Mouse (Mus musculus) hindbrain, embryonic 10.5 days (tissue): ENCODE data around the gene Acsf3. TPM values are rescaled to one million over a fixed set of nuclear protein-coding genes. Genes with fewer than 3 reads are reported as not detected.

Source experiments
- DNase-seq: peaks from one replicate; pipeline ENCODE4 v3.0.0-alpha.2; 2017; ENCODE audit warnings: low spot score
- H3K27ac ChIP-seq: fragments of 300-500 bp; sonication (generic); 2 replicates; pipeline ENCODE4 v1.5.1; 2016; ENCODE audit warnings: mild to moderate bottlenecking, moderate library complexity
- H3K27me3 ChIP-seq: fragments of 300-500 bp; sonication (generic); 2 replicates; pipeline ENCODE4 v1.6.1; 2016; ENCODE audit warnings: mild to moderate bottlenecking; ENCODE audit not compliant: poor library complexity, insufficient read depth, severe bottlenecking
- H3K36me3 ChIP-seq: fragments of 300-500 bp; sonication (generic); 2 replicates; pipeline ENCODE4 v1.6.1; 2016; ENCODE audit warnings: mild to moderate bottlenecking, moderate library complexity
- H3K4me1 ChIP-seq: fragments of 300-500 bp; sonication (generic); replicated peaks from 2 replicates; pipeline ENCODE4 v1.6.1; 2016; ENCODE audit warnings: mild to moderate bottlenecking
- H3K4me3 ChIP-seq: fragments of 300-500 bp; sonication (generic); 2 replicates; pipeline ENCODE4 v1.5.1; 2016; ENCODE audit warnings: mild to moderate bottlenecking, moderate library complexity
- H3K9me3 ChIP-seq: fragments of 300-500 bp; sonication (generic); 2 replicates; pipeline ENCODE4 v1.6.1; 2016; ENCODE audit warnings: mild to moderate bottlenecking, moderate library complexity
- WGBS: fragments of 180-500 bp; shearing (Covaris S2); methylation state at CpG from one replicate; pipeline ENCODE4 v1.1.7; 2016; 5-methylcytosine and 5-hydroxymethylcytosine counted together
- polyA plus RNA-seq: library from polyadenylated mRNA; unstranded; fragments of >200 nt; fragmentation: Nextera tagmentation; extraction: Ambion mirVana; gene quantifications from 2 replicates; pipeline ENCODE4 v1.2.1, GENCODE M21; 2016

Acsf3 gene
- polyA plus RNA-seq, 1 experiment from 2014 or later = 18.0 TPM

GRCm38 (mm10) chr8:122824571-122824970 is 49.3 kb downstream of the Acsf3 start:
- H3K27ac ChIP-seq = peak overlapping the region; percentile 40; the same call in 1 of the 2 replicates

GRCm38 (mm10) chr8:122824986-122825385 is 49.7 kb downstream of the Acsf3 start:
- Histone ChIP-seq H3K9me3 (no peaks in the 10 kb centered on the region), H3K4me3 (no peak overlapping the region), H3K27ac (no peak overlapping the region), H3K4me1 (peaks cover 34% of the 10 kb centered on the region), H3K36me3 (no peaks in the 10 kb centered on the region), H3K27me3 (peaks cover 9% of the 10 kb centered on the region)
- DNase-seq = no peak
- WGBS = 79% methylated on average over 9 of the region's 9 CpGs

More at GRCm38 (mm10) chr8:122824571-122824970, 49.3 kb downstream of the Acsf3 start:
- DNase-seq = no peak
- no peaks in the 10 kb centered on the region for H3K36me3 ChIP-seq
- H3K4me3 ChIP-seq = no peak overlapping the region
- H3K27me3 ChIP-seq = peaks cover 9% of the 10 kb centered on the region
- H3K9me3 ChIP-seq = no peaks in the 10 kb centered on the region
- H3K4me1 ChIP-seq = peaks cover 39% of the 10 kb centered on the region
- WGBS = 39% methylated on average over 5 of the region's 5 CpGs

- no peak for DNase-seq
- H3K27me3 ChIP-seq = peaks cover 9% of the 10 kb centered on the region
- H3K4me3 ChIP-seq = no peak overlapping the region
- no peaks in the 10 kb centered on the region for H3K36me3 ChIP-seq
- H3K4me1 ChIP-seq = peaks cover 33% of the 10 kb centered on the region
- no peaks in the 10 kb centered on the region for H3K9me3 ChIP-seq
- 86% methylated on average over 8 of the region's 8 CpGs for WGBS
- H3K27ac ChIP-seq = no peak overlapping the region
These were observed 50.1 kb downstream of the Acsf3 start for GRCm38 (mm10) chr8:122825408-122825807.

DNA sequence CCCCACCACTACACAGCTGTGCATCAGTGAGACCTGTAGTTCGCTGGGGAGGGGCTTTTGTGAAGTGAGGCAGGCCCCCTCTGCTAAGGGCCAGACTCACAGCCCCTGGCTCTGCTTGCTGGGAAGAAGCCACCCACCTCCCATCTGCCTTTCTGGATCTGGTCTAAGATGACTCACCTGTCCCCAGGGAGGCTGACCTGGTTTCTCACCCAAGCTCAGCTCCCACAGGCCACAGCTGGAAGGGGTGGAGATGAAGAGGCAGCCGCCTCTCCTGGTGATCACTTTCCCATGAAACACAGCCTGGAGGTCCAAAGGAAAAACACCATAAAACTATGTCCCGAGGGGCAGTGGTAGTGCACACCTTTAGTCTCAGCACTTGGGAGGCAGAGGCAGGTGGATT is 54.1 kb downstream of the Acsf3 start:
- H3K9me3 ChIP-seq = no peaks in the 10 kb centered on the region
- no peaks in the 10 kb centered on the region for H3K36me3 ChIP-seq
- no peak overlapping the region for H3K27ac ChIP-seq
- no peak overlapping the region for H3K4me3 ChIP-seq
- 84% methylated on average over 3 of the region's 3 CpGs for WGBS
- DNase-seq = no peak
- H3K4me1 ChIP-seq = peaks cover 26% of the 10 kb centered on the region
- peaks cover 12% of the 10 kb centered on the region for H3K27me3 ChIP-seq

DNA sequence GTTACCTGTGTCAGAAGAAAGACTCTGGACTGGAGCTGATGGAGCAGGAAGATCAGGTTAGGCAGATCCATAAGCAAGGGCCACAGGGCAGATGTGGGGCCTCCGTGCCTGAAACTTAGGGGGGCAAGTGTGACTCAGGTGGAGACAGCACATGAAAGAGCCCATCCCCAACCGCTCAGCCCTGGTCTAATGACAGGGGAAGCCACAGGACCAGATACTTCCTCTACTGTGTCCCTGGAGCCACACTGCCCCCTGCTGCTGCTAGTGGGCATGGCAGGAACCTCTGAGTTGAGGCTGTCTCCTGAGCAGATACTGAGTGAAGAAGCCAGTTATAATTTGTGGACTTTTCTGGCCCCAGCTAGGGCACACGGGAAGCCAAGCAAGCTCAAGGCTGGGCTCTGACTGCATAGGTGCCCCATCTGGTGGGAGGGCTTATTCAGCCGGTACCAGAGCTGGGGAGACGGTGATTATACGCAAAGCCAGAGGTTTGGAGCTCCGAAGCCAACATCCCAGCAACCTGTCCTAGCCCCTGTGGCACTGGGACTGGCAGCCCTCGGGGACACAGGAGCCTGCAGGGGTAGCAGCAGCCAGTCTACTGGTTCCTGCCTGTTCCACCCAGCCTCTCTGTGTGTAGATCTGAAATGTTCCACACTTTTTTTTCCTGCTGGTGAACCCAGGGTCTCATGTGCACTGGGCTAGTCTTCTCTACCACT is 55.2 kb downstream of the Acsf3 start:
- Histone ChIP-seq H3K4me3 (no peak overlapping the region), H3K4me1 (peaks cover 18% of the 10 kb centered on the region), H3K27me3 (peaks cover 12% of the 10 kb centered on the region), H3K27ac (no peak overlapping the region), H3K9me3 (no peaks in the 10 kb centered on the region), H3K36me3 (no peaks in the 10 kb centered on the region)
- DNase-seq = peak; percentile 90
- 42% methylated on average over 8 of the region's 8 CpGs for WGBS

GRCm38 (mm10) chr8:122834416-122834815 is 59.1 kb downstream of the Acsf3 start:
- H3K27me3 ChIP-seq = 0 out of 2 replicates have a peak, but pooled peaks cover 4% of the 10 kb centered on the region
- H3K36me3 ChIP-seq = no peaks in the 10 kb centered on the region
- peaks cover 14% of the 10 kb centered on the region for H3K4me1 ChIP-seq
- no peak for DNase-seq
- no peak overlapping the region for H3K27ac ChIP-seq
- H3K9me3 ChIP-seq = no peaks in the 10 kb centered on the region
- 91% methylated on average over 8 of the region's 8 CpGs for WGBS
- H3K4me3 ChIP-seq = no peak overlapping the region

GRCm38 (mm10) chr8:122834971-122835370 is 59.7 kb downstream of the Acsf3 start:
- H3K27ac ChIP-seq = no peak overlapping the region
- H3K4me1 ChIP-seq = peaks cover 19% of the 10 kb centered on the region; the same call in 1 of the 2 replicates
- 0 out of 2 replicates have a peak, but pooled peaks cover 3% of the 10 kb centered on the region for H3K27me3 ChIP-seq
- 34% methylated on average over 8 of the region's 8 CpGs for WGBS
- H3K9me3 ChIP-seq = no peaks in the 10 kb centered on the region
- peak; percentile 78 for DNase-seq
- H3K36me3 ChIP-seq = no peaks in the 10 kb centered on the region
- no peak overlapping the region for H3K4me3 ChIP-seq

- DNase-seq = no peak
- H3K9me3 ChIP-seq = no peaks in the 10 kb centered on the region
- WGBS = 92% methylated on average over 12 of the region's 12 CpGs
- no peak overlapping the region for H3K4me3 ChIP-seq
- H3K27ac ChIP-seq = no peak overlapping the region
- H3K36me3 ChIP-seq = no peaks in the 10 kb centered on the region
- H3K4me1 ChIP-seq = peaks cover 16% of the 10 kb centered on the region; the same call in 1 of the 2 replicates
- 0 out of 2 replicates have a peak, but pooled peaks cover 3% of the 10 kb centered on the region for H3K27me3 ChIP-seq
These were observed 60.9 kb downstream of the Acsf3 start for GRCm38 (mm10) chr8:122836199-122836598.

GRCm38 (mm10) chr8:122836696-122837095 is 61.4 kb downstream of the Acsf3 start:
- no peak overlapping the region for H3K27ac ChIP-seq
- no peak overlapping the region for H3K4me3 ChIP-seq
- peaks cover 16% of the 10 kb centered on the region; the same call in 1 of the 2 replicates for H3K4me1 ChIP-seq
- no peaks in the 10 kb centered on the region for H3K9me3 ChIP-seq
- no peaks in the 10 kb centered on the region for H3K36me3 ChIP-seq
- no peak for DNase-seq
- no peaks in the 10 kb centered on the region for H3K27me3 ChIP-seq
- WGBS = 92% methylated on average over 13 of the region's 13 CpGs

DNA sequence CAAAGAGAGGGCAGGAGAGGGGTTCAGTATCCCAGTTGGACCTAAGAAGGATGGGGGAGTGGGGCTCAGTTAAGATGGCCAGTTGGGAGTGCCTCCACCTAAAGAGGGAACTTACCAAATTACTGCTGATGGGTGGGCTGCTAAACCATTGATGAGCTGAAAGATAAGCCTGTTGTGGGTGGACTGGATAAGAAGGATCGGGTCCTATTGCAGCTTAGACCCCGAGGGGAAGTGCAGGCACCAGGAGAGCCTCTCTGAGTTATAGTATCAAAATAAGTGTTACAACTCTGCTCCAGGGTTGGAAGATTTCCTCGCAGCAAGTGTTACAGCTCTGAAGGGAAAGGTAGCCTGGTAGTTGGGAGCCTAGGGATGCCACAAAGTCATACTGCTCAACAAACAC is 68.9 kb downstream of the Acsf3 start:
- Histone ChIP-seq H3K27ac (no peak overlapping the region), H3K36me3 (no peaks in the 10 kb centered on the region), H3K4me1 (peaks cover 31% of the 10 kb centered on the region), H3K27me3 (peaks cover 17% of the 10 kb centered on the region), H3K9me3 (no peaks in the 10 kb centered on the region), H3K4me3 (no peak overlapping the region)
- no peak for DNase-seq
- WGBS = 86% methylated on average over 3 of the region's 3 CpGs

DNA sequence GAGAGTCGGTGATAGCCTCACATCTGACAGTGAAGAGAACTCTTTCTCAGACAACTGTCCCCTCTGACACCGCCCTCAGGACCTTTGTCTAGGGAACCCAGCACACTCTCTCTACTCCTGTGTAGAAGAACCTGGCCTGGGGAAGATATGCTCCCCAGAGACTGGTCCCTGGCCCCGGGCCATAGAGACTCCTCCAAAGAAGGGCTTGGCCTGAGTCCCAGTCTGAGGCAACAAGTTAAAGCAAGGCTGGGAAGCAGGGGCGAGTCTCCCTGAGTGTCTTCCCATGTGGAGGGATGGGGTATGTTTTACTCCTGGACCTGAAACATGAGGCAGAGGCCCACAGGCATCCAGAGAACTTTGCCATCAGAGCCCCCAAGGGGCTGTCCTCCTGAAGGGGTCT is 70.4 kb downstream of the Acsf3 start:
- H3K27me3 ChIP-seq = peaks cover 27% of the 10 kb centered on the region
- H3K36me3 ChIP-seq = no peaks in the 10 kb centered on the region
- no peak overlapping the region for H3K4me3 ChIP-seq
- H3K27ac ChIP-seq = no peak overlapping the region
- H3K9me3 ChIP-seq = no peaks in the 10 kb centered on the region
- DNase-seq = no peak
- WGBS = 90% methylated on average over 4 of the region's 4 CpGs
- H3K4me1 ChIP-seq = peaks cover 34% of the 10 kb centered on the region

GRCm38 (mm10) chr8:122847829-122848561 is 72.7 kb downstream of the Acsf3 start, which contains the start of gene Cdh15:
Gene Cdh15, plus strand, starts transcription at chr8:122847966.
- peaks cover 54% of the 10 kb centered on the region for H3K4me1 ChIP-seq
- H3K36me3 ChIP-seq = no peaks in the 10 kb centered on the region
- H3K27ac ChIP-seq = no peak within 1 kb of the TSS
- H3K9me3 ChIP-seq = no peaks in the 10 kb centered on the region
- 17% methylated on average over 18 of the region's 18 CpGs for WGBS
- peak within 1 kb of the TSS; percentile 34 for H3K4me3 ChIP-seq
- DNase-seq = peak; percentile 78
- peaks cover 48% of the 10 kb centered on the region for H3K27me3 ChIP-seq
